ENCODE assay signal across 12 mouse cellular contexts in the genomic region with DNA sequence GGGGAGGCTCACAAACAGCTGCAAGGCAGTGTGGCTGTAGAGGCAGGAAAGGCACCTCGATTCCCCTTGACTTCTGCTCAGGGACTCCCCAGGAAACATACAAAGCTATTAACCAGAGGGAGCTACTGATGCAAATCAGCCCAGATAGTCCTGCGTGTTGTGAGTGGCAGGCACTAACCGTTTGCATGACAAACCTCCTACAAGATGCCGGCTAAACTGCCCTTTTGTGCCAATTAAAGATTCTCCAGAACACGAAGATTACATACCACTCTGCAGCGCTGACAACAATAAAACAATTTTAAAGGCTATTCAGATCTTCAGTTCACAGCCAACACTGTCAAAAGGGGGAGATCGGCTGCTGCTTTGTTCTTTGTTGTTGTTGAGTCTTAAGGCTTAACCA.
A peak's percentile ranks its signal among the peaks of the same experiment; 100 is the strongest.
DNase-seq lines count a peak whose midpoint lies in the region; ATAC-seq and TF ChIP-seq lines count a peak whose summit lies in the region.
"Had no signal": no experiment of that assay in that cellular context is flagged by ENCODE, and none has a peak within 500 bp of the region (broad histone marks: within the 10 kb centered on the region; RNA-seq: fewer than 3 reads in every experiment).

No protein-coding gene starts in this region.

- peaks cover 82% of the 10 kb centered on the region for H3K4me1 ChIP-seq in heart, embryonic 15.5 days (replicated peaks)
- H3K4me1 ChIP-seq in E14TG2a.4 (replicated peaks; ENCODE audit: low read depth, low read length): peaks cover 65% of the 10 kb centered on the region
- peaks cover 71% of the 10 kb centered on the region for H3K4me1 ChIP-seq in forebrain, embryonic 15.5 days
- H3K4me1 ChIP-seq in midbrain, embryonic 14.5 days (ENCODE audit: control insufficient read depth, insufficient read depth, low read length): peaks cover 76% of the 10 kb centered on the region
- peaks cover 14% of the 10 kb centered on the region for H3K4me1 ChIP-seq in intestine, postnatal 0 days (replicated peaks; ENCODE audit: control insufficient read depth, insufficient read depth, low read length)

- 25% methylated on average over 7 of the region's 7 CpGs for WGBS in heart, embryonic 15.5 days
- WGBS in forebrain, embryonic 15.5 days: 3% methylated on average over 7 of the region's 7 CpGs
- 3% methylated on average over 7 of the region's 7 CpGs for WGBS in midbrain, embryonic 14.5 days
- 44% methylated on average over 7 of the region's 7 CpGs for WGBS in intestine, postnatal 0 days

- no peak for ATAC-seq in heart, embryonic 15.5 days (replicated peaks; ENCODE audit: insufficient number of reproducible peaks, insufficient read depth, low FRiP score, low read depth)
- no peak; the same call in 1 of the 2 replicates for ATAC-seq in forebrain, embryonic 15.5 days (replicated peaks)
- ATAC-seq in midbrain, embryonic 14.5 days (ENCODE audit: low FRiP score, low TSS enrichment): no peak
- no peak for ATAC-seq in intestine, postnatal 0 days
- ATAC-seq: lung, postnatal 0 days had no signal

- H3K27ac ChIP-seq in heart, embryonic 15.5 days: peak overlapping the region; percentile 89
- peak overlapping the region; percentile 81 for H3K27ac ChIP-seq in forebrain, embryonic 15.5 days (replicated peaks)
- peak overlapping the region; percentile 78 for H3K27ac ChIP-seq in midbrain, embryonic 14.5 days (replicated peaks; ENCODE audit: low read depth, low read length)
- no peak overlapping the region for H3K27ac ChIP-seq in intestine, postnatal 0 days (ENCODE audit: low read depth, low read length)

- intact Hi-C loops in heart, postnatal 14 days (cut with DNase I): no loop called here
- intact Hi-C loops in gastrocnemius, postnatal 14 days (cut with DNase I; ENCODE audit: low total_unique reads): no loop called here

- no peaks in the 10 kb centered on the region for H3K36me3 ChIP-seq in heart, embryonic 15.5 days
- H3K36me3 ChIP-seq in E14TG2a.4 (ENCODE audit: insufficient read depth, low read length): peaks cover 32% of the 10 kb centered on the region
- H3K36me3 ChIP-seq in forebrain, embryonic 15.5 days: no peaks in the 10 kb centered on the region
- H3K36me3 ChIP-seq in midbrain, embryonic 14.5 days (ENCODE audit: control insufficient read depth, insufficient read depth, low read length): no peaks in the 10 kb centered on the region
- no peaks in the 10 kb centered on the region for H3K36me3 ChIP-seq in intestine, postnatal 0 days (ENCODE audit: control insufficient read depth, insufficient read depth)

- no peaks in the 10 kb centered on the region for H3K9me3 ChIP-seq in heart, embryonic 15.5 days (replicated peaks)
- no peaks in the 10 kb centered on the region for H3K9me3 ChIP-seq in E14TG2a.4 (ENCODE audit: low read length)
- no peaks in the 10 kb centered on the region for H3K9me3 ChIP-seq in forebrain, embryonic 15.5 days
- no peaks in the 10 kb centered on the region for H3K9me3 ChIP-seq in midbrain, embryonic 14.5 days (ENCODE audit: control insufficient read depth, low read length)
- H3K9me3 ChIP-seq in intestine, postnatal 0 days (ENCODE audit: control insufficient read depth): no peaks in the 10 kb centered on the region

- no peak overlapping the region for H3K4me3 ChIP-seq in heart, embryonic 15.5 days
- H3K4me3 ChIP-seq in E14TG2a.4 (replicated peaks; ENCODE audit: low read length): 0 out of 2 replicates have a peak overlapping the region, but pooled peaks have one; percentile 11
- no peak overlapping the region for H3K4me3 ChIP-seq in forebrain, embryonic 15.5 days
- no peak overlapping the region for H3K4me3 ChIP-seq in midbrain, embryonic 14.5 days (replicated peaks; ENCODE audit: low read depth, low read length)
- H3K4me3 ChIP-seq in intestine, postnatal 0 days (ENCODE audit: low read depth, low read length): no peak overlapping the region

- no peak for DNase-seq in heart, postnatal 14 days
- peak; percentile 60 for DNase-seq in midbrain, embryonic 14.5 days
- no peak for DNase-seq in cerebellum, postnatal 10 days
- no peak for DNase-seq in gastrocnemius, postnatal 14 days
- DNase-seq: adrenal gland, postnatal 25 days; cerebellum, postnatal 14 days; kidney, adult 8-10 months had no signal

- H3K27me3 ChIP-seq in heart, embryonic 15.5 days: no peaks in the 10 kb centered on the region
- no peaks in the 10 kb centered on the region for H3K27me3 ChIP-seq in E14TG2a.4 (ENCODE audit: insufficient read depth, low read length)
- H3K27me3 ChIP-seq in forebrain, embryonic 15.5 days: no peaks in the 10 kb centered on the region
- no peaks in the 10 kb centered on the region for H3K27me3 ChIP-seq in midbrain, embryonic 14.5 days (ENCODE audit: control insufficient read depth, insufficient read depth, low read length)
- H3K27me3 ChIP-seq in intestine, postnatal 0 days (replicated peaks; ENCODE audit: control insufficient read depth, insufficient read depth, low read length): no peaks in the 10 kb centered on the region

- H3K9ac ChIP-seq in heart, embryonic 15.5 days: no peak overlapping the region
- no peak overlapping the region for H3K9ac ChIP-seq in forebrain, embryonic 15.5 days (replicated peaks)
- H3K9ac ChIP-seq in midbrain, embryonic 14.5 days (replicated peaks; ENCODE audit: low read length): no peak overlapping the region
- no peak overlapping the region; the same call in 1 of the 2 replicates for H3K9ac ChIP-seq in intestine, postnatal 0 days (ENCODE audit: low read depth, low read length)

- no peak for TF ChIP-seq CTCF in E14TG2a.4 (conservative IDR thresholded peaks at IDR 0.05; ENCODE audit: low read length)
- TF ChIP-seq CTCF in intestine, postnatal 0 days (IDR thresholded peaks at IDR 0.05; ENCODE audit: low read depth): no peak

- no peak overlapping the region for H3K4me2 ChIP-seq in heart, embryonic 15.5 days
- no peak overlapping the region for H3K4me2 ChIP-seq in forebrain, embryonic 15.5 days (replicated peaks)
- H3K4me2 ChIP-seq in midbrain, embryonic 14.5 days (ENCODE audit: low read length): peak overlapping the region; percentile 15; the same call in 1 of the 2 replicates
- H3K4me2 ChIP-seq in intestine, postnatal 0 days (replicated peaks; ENCODE audit: low read depth): no peak overlapping the region
